Mouse (Mus musculus): ENCODE measurements around the gene Plet1.

The Plet1 gene

DNA sequence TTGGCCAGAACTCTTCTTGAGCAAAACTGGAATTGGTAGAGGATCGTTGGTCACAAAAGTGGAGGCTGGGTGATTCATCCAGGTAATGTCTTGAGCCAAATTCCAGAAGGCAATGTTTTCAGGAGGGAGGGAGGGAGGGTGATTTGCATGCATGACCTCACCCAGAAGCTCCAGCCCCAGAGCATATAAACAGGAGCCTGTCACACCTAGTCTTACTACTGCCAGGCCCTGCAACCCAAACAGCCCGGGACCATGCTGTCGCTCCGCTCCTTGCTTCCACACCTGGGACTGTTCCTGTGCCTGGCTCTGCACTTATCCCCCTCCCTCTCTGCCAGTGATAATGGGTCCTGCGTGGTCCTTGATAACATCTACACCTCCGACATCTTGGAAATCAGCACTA lies at the start of gene Plet1:
Gene Plet1 (plus strand): TSS at position 215 of the 400 bp plus-strand sequence.
- no peak for DNase-seq (ENCODE audit: low read depth, low spot score)

DNA sequence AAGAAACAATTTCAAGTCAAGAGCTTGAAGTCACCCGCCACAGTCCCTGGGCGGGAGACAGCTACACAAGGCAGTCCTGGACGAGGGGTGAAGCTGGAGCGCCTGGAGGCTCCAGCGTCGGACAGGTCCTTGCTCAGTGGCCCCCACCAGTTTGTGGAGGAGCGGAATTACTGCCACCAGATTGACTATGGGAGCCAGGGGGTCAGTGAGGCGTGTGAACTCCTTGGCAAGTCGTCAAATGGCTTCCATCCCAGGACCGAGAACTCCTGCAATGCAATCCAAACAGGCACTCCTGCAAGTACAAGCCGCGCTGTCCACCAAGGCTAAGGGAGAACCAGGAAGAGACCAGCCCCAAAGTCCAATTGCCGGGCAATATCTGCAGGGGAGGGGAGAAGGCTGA lies 45.3 kb upstream of the Plet1 start:
- no peak for DNase-seq (ENCODE audit: low read depth, low spot score)

DNA sequence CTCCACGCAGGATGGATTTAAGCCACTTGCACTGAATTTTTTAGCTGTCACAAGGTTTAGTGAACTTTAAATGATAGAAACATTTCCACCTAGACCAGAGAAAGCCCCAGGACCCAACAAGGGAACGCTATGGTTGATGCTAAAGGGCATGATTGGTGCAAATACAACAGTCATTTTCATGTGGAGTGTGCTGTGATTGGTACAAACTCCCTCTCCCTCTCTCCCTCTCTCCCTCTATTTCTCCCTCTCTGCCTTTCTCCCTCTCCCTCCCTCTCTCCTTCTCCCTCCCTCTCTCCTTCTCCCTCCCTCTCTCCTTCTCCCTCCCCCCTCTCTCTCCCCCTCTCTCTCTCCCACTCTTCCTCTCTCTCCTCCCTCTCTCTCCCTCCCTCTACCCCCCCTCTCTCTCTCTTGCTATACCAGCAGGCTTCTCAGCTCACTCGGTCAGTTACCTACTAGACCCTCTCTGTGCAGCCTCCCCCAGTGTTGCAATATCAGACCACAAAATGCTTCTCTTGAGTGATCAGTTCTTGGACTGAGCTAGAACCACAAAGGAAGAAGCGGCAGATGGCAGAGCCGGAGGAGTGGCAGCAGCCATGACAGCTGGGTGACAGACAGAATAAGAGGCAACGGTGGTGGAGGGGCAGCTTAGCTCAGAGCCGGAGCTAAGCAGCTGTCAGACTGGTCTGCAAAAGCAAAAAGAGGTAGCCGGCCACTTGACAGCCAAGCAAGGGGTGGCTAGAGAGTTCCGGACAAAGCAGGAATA lies 42.7 kb upstream of the Plet1 start:
- DNase-seq (ENCODE audit: low read depth, low spot score): no peak

DNA sequence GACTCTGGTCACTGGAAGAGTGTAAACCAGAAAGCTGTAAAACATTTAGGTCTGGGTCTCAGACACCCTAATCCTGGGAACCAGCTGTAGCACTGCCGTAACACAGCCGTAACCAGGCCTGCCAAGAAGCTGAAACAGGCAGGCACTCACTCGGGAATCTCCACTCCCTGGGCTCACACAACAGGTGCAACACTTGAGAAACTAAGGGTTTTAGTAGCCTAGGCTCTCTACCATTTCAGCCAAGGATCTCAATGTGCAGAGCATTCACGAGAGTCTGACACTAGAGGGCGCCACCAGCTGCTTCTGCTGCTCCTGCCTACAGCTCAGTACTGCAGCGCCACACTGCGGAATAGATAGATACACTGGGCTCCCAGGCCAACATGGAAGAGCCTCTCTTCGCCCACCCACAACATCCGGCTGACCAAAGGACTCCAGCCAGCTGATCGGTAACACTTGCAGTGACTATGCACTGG lies 42.0 kb upstream of the Plet1 start:
- peak; percentile 95 for DNase-seq (ENCODE audit: low read depth, low spot score)

DNA sequence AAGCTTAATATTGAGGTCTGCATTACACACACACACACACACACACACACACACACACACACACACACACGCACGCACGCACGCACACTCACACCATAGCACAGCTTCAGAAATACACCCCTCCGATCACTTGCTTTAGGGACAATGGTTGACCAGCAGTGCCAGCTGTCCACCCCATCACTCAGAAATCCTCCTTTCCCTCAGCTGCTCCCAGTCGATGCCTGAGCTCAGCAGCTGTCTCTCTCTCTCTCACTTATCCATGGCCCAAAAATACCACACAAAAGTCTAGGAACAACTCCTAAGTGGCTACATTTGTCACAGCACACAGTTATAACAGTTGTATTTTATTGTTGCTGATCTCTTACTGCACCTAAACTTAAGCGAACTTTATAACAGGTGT lies 36.7 kb upstream of the Plet1 start:
- DNase-seq (ENCODE audit: low read depth, low spot score): no peak

DNA sequence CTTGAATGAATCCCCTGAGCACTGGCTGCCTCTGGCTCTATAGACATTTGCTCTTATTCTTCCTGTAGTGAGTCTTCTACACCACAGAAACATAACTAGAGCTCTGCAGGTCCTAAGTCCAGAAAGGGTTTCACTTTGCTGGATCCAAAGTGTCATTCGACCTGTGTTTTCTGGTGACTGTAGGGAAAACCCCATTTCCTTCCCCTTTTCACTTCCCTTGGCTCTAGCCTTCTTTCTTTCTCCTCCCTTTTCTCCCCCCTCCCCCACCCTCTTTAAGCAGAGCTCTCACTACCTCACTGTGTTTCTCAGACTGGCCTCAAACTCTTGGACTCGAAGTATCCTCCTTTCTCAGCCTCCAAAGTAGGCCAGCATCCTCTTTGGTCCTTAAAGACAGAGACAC lies 34.8 kb upstream of the Plet1 start:
- DNase-seq (ENCODE audit: low read depth, low spot score): no peak

DNA sequence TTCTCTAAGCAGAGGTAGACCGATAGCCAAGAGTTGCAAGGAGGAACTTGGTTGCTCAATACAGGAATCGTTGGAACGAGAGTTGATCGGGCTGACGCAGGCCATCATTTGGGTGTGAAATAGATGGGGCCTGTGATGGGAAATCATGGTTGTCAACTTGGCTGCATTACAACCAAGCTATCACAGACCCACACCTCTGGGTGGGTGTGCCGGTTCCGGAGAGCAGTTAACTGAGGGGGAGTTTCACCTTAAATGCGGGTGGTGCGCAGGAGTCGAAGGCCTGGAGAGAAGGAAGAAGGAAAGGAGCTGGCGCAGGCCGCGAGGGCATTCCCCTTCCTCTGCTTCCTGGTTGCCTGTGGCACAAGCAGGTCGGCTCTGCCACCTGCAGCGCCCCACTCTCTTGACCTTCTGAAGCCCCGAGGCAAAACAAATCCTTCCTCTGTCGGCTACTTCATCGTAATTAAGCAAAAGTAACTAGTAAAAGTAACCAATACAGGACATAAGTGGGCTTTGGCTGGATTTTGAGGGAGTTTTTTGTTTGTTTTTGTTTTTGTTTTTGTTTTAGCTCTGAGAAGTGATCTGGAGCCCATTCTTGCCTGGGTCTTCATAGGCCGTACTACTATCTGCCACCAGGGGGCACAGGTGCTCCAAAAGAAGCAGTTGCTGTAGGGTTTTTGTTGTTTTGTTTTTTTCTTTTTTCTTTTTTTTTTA lies 31.7 kb upstream of the Plet1 start:
- peak; percentile 68 for DNase-seq (ENCODE audit: low read depth, low spot score)

DNA sequence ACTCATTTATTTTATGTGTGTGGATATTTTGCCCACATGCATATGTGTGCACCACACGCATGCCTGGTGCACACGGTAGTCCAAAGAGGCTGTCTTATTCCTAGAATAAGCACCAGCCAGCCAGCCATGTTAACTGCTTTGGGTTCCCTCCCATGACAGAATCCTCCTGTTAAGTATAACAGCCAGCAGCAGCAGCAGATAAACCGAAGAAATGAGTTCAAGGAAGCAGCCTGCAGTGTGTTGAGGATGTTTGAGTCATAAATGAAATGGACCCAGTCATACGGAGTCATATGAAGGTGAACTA lies 31.2 kb upstream of the Plet1 start:
- no peak for DNase-seq (ENCODE audit: low read depth, low spot score)

DNA sequence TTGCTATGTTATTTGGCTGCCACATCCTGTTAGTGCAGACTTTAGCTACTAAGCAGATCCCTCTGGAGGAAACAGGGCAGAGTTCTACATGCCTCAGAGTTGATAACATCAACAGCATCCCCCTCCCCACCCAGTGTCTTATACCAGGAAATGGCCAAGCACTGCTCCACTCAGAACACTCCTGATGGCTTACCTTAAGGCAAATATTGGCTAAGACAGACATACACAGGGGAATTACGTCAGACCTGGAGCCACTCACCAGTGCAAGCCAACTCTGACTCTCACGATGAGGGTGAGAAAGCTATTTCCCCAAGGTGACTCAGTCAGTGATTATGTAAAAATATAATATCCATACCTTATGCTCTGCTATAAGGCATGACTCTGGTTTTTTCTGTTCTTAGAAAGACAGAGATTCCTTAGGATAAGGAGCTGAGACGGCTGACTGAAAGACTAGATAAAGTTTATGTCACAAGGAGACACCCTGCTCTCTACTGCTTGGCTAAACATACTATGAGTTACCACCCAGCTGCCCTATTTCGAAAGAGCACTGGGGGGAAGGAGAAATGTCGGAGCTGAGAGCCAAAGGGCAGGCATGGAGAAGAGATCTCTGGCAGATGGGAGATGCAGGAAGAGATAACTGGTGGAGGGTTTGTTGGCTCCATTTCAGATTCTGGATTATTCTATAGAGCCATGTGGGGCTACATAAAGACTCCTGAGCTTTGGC lies 23.8 kb upstream of the Plet1 start:
- no peak for DNase-seq (ENCODE audit: low read depth, low spot score)

DNA sequence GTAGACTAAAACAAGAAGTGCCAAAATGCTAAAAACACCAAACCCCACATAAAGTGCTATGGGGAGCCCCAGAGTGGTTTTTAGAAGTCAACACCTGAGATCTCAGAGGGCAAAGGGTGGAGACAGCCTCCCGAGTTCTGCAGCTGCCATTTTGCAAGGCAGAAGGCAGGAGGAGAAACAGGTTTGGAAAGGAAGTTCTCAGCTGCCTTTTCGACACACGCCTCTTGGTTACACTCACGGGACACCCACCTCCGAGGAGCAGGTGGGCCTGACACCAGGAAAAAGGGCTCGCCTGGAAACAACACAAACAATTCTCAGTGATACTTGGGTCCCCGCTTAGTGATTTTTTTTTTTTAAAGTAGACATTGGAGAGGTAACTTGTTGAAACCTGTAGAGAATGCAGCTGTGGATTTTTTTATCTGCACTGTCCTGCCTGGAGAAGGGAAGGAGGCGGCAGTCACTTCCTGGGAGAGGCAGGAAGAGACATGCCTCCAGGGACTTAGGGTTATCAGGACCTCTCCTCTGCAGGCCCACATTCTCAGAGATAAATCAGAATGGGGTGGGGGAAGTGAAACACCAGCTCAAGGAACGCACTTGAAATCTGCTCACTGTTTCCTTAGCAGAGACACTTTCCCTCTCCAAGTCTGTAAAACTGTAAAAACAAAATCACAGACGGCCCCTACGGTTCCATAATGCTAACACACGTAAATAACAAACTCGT lies 23.0 kb upstream of the Plet1 start:
- no peak for DNase-seq (ENCODE audit: low read depth, low spot score)

DNA sequence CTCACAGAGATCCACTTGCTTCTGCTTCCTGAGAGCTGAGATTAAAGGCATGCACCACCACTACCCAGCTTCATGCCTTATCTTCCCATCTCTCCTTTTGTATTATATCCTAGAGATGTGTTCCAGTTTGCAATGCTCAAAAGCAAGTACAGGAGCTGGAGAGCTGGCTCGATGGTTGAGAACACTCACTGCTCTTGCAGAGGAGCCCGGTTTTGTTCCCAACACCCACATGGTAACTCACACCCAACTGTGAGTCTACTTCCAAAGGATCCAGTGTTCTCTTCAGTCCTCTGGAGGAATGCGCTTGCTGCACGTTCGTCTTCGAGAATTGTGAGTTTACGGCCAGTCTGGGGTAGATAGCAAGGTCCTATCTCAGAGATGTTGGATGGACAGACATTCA lies 19.0 kb upstream of the Plet1 start:
- DNase-seq (ENCODE audit: low read depth, low spot score): no peak

DNA sequence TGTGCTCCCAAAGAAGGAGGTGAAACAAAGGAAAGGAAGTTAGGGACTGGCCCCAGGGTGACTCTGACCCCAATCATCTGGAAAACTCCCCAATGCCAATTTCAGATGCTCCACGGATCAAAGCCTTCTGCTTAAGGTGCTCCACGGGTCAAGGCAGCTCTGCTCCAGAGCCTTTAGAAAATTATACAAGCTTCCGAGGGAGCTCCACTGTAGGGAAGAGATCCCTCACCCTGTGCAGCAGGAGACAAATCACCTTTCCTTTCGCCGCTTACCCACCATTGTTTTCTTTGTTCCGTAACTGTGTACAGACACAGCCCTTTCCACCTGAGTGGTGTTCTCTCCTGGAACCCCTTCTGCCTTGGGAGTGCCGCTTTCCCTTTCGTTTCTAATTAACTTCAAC lies 18.6 kb upstream of the Plet1 start:
- no peak for DNase-seq (ENCODE audit: low read depth, low spot score)

DNA sequence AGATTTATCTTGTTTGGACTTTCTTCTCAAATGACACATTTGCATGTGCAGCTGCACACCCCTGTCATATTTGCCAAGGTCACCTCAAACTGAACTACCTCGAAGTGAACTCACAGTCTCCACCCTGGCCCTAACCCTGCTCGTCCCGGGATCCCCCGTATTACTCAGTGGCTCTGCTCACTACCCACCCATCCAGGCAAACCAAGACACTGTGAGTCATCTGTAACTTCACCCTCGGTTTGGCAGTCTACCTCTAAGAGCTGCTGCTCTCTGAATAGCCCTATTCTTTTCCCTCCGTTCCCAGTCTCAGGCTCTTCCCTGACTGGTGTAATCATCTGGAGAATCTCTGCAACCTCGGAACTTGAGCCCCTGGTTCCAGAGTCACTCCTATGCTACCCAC lies 17.7 kb upstream of the Plet1 start:
- no peak for DNase-seq (ENCODE audit: low read depth, low spot score)

DNA sequence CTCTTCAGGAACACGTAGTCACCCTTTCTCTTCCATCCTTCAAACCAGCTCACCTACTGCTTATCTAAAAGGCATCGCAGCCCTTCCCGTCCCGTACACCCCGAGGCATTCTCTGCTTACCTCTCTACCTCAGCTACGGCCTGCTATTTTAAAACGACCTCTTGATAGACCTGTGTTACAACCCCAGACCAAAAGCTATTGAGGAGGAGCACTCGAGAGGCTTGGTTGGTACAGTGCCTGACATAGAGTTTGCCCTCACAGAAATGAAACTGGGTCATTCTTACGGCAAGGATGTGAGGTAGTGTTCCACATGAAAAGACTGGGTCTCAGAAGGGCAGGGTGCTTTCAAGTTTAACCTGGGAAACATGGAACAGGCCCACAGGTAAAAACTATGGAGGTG lies 17.1 kb upstream of the Plet1 start:
- no peak for DNase-seq (ENCODE audit: low read depth, low spot score)

DNA sequence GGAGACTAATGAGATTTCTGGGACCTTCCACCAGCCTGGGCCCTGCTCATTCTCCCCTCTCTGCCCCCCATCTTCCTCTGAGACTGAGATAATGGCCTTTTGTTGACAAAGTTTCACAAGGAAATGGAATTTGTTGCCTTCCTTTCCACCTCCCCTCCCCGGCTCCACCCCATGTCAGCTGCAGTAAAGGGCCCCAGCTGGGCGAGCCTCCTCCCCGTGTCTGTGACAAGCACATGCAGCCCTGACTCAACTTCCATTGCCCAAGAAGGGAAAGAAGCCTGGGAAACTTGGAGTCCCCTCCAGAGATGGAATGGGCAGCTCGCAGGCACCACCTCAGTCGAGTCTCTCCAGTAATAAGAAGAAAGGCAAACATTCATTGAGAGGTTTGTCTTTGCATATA lies 15.5 kb upstream of the Plet1 start:
- no peak for DNase-seq (ENCODE audit: low read depth, low spot score)

DNA sequence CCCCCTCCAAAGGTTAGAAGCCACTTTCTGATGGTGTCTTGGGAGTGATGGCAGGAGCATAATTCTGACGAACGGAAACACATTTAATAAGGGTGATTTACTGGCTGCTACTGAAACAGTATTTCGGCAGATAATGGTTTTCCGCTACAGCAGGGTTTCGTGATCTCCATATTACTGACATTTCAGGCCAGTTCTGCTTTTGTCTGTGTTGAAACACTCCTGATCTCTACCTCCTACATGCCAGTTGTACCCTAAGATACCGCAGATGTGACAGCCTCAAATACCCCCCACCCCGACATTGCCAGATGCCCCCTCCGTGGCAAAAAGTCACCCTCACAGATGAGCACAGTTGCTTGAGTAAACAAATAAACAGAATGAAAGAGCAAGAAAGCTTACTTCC lies 14.8 kb upstream of the Plet1 start:
- DNase-seq (ENCODE audit: low read depth, low spot score): no peak

DNA sequence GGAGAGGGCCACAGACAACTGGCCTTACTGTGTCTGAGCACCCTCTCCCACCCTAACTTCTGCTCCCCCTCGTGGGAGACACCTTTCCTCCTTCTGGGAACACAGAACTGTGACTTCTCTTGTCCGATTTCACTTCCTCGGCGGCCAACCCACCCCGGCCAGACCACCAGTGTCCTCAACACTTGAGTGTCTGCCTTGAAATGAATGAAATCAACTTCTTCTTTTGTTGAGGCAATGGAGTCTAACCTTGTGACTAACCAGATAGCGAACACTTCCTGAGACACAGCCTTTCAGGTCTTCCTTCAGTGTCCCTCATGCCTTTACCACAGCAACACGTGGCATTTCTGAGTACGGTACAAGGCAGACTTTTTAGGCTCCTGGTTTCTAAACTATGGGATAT lies 11.6 kb upstream of the Plet1 start:
- no peak for DNase-seq (ENCODE audit: low read depth, low spot score)

DNA sequence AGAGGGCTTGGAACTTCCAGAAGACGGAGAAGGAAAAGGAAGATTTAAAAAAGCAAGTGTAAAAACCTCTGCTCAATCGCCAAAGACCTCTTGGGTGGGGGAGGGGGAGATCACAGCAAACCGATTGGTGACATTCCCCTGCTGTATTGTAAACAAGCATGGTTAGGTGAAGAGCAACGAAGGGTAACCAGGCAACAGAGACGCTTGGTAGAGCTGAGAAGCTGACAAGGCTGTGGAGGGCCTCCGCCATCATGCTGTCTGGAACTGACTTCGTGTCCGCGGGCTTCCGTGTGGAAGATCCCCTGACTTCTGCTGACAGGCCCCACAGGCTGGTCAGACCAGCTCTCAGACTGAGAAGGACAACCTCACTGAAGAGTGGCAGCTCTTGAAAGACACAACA lies 8.8 kb upstream of the Plet1 start:
- DNase-seq (ENCODE audit: low read depth, low spot score): peak; percentile 68

DNA sequence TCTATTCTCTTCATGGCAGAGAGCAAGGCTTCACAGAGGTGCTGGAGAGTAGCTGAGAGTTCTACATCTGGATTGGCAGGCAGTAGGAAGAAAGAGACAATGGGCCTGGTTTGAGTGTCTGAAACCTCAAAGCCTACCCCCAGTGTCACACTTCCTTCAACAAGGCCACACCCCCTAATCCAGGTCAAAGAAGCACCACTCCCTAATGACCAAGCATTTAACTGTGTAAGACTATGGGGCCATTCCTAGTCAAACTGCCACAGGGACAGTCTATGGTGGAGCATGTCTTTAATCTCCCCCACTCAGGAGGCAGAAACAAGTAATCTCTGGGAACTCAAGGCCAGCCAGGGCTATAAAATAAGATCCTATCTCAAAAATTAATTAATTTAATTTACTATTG lies 3.5 kb upstream of the Plet1 start:
- DNase-seq (ENCODE audit: low read depth, low spot score): peak; percentile 65

DNA sequence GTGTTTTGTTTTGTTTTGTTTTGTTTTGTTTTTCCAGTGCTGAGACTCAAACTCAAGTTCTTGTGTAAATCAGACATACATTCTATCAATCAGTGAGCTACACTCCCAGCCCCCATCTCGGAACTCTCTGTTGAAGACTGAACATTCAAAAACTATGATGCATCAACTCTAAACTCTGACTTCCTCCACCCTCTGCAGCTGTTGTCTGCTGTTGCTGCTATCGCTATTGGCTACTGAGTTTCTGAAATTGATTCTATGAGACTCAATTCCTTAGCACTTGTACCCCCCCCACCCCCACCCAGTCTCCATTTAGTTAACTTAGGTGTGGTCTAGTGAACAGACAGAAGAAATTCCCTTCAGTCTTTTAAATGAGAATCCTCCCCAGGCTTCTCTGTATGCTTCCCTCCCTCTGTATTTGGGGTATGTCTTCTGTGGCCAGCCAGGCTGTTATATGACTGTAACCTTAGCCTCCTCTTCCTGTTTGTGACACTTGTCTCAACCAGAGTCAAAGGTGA lies 2.7 kb upstream of the Plet1 start:
- DNase-seq (ENCODE audit: low read depth, low spot score): peak; percentile 11

DNA sequence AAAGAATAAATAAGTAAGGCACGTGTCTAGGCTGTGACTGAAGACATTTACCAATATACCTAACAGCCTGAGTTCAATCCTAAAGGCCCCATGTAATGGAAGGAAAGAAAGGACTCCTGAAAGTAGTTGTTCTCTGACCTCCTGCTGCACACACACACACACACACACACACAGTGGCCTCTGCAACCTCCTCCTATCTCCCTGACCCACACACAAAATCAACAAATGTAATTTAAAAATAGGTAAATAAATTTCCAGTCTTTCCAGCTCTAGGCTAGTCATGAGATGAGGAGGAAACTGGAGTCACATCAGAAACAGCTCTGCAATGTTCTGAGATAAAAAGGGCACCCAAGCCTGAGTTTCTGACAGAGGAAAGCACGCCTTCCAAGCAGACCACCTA lies 548 bp upstream of the Plet1 start:
- DNase-seq (ENCODE audit: low read depth, low spot score): no peak

Data from ES-CJ7 (cell line).